Mouse (Mus musculus) heart, embryonic 10.5 days (tissue): ENCODE results near the gene Ermp1. TPM values are rescaled to one million over a fixed set of nuclear protein-coding genes. Genes with fewer than 3 reads are reported as not detected.
A peak's percentile ranks its signal among the peaks of the same experiment; 100 is the strongest.

Experiments
- DNase-seq: peaks from one replicate; pipeline ENCODE4 v3.0.0-alpha.2; 2017; ENCODE audit warnings: low spot score
- H3K27ac ChIP-seq: fragments of 300-500 bp; sonication (generic); 2 replicates; pipeline ENCODE4 v1.5.1; 2016; ENCODE audit warnings: mild to moderate bottlenecking
- H3K27me3 ChIP-seq: fragments of 300-500 bp; sonication (generic); 2 replicates; pipeline ENCODE4 v1.6.1; 2016; ENCODE audit warnings: mild to moderate bottlenecking; ENCODE audit not compliant: poor library complexity, insufficient read depth, severe bottlenecking
- H3K36me3 ChIP-seq: fragments of 300-500 bp; sonication (generic); 2 replicates; pipeline ENCODE4 v1.6.1; 2016; ENCODE audit warnings: mild to moderate bottlenecking, moderate library complexity
- H3K4me1 ChIP-seq: fragments of 300-500 bp; sonication (generic); 2 replicates; pipeline ENCODE4 v1.6.1; 2016; ENCODE audit warnings: mild to moderate bottlenecking
- H3K4me3 ChIP-seq: fragments of 300-500 bp; sonication (generic); 2 replicates; pipeline ENCODE4 v1.5.1; 2016; ENCODE audit warnings: mild to moderate bottlenecking, moderate library complexity
- H3K9me3 ChIP-seq: fragments of 300-500 bp; sonication (generic); 2 replicates; pipeline ENCODE4 v1.6.1; 2016; ENCODE audit warnings: mild to moderate bottlenecking, moderate library complexity
- WGBS: fragments of 180-500 bp; shearing (Covaris S2); methylation state at CpG from one replicate; pipeline ENCODE4 v1.1.7; 2016; 5-methylcytosine and 5-hydroxymethylcytosine counted together
- polyA plus RNA-seq: library from polyadenylated mRNA; unstranded; fragments of >200 nt; fragmentation: Nextera tagmentation; extraction: Ambion mirVana; gene quantifications from 2 replicates; pipeline ENCODE4 v1.2.1, GENCODE M21; 2016

The Ermp1 gene
- polyA plus RNA-seq, 1 experiment from 2014 or later = 9.5 TPM

GRCm38 (mm10) chr19:29657558-29657957 is 9.3 kb upstream of the Ermp1 start:
- WGBS = 86% methylated on average over 2 of the region's 2 CpGs
- no peak for DNase-seq
- no peaks in the 10 kb centered on the region for H3K9me3 ChIP-seq
- peaks cover 3% of the 10 kb centered on the region; the same call in 1 of the 2 replicates for H3K4me1 ChIP-seq
- H3K27ac ChIP-seq = no peak overlapping the region
- no peaks in the 10 kb centered on the region for H3K36me3 ChIP-seq
- peaks cover 32% of the 10 kb centered on the region for H3K27me3 ChIP-seq
- no peak overlapping the region for H3K4me3 ChIP-seq

GRCm38 (mm10) chr19:29657033-29657432 is 8.8 kb upstream of the Ermp1 start:
- WGBS = 51% methylated on average over 3 of the region's 3 CpGs
- H3K36me3 ChIP-seq = no peaks in the 10 kb centered on the region
- DNase-seq = no peak

GRCm38 (mm10) chr19:29656620-29657019 is 8.4 kb upstream of the Ermp1 start:
- Histone ChIP-seq H3K36me3 (no peaks in the 10 kb centered on the region), H3K4me1 (peaks cover 3% of the 10 kb centered on the region; the same call in 1 of the 2 replicates), H3K27me3 (peaks cover 37% of the 10 kb centered on the region), H3K9me3 (no peaks in the 10 kb centered on the region), H3K27ac (no peak overlapping the region), H3K4me3 (no peak overlapping the region)
- 80% methylated on average over 5 of the region's 5 CpGs for whole genome bisulfite sequencing
- no peak for DNase-seq

More at GRCm38 (mm10) chr19:29657033-29657432, 8.8 kb upstream of the Ermp1 start:
- Histone ChIP-seq H3K4me3 (no peak overlapping the region), H3K4me1 (peaks cover 3% of the 10 kb centered on the region; the same call in 1 of the 2 replicates), H3K27ac (no peak overlapping the region), H3K9me3 (no peaks in the 10 kb centered on the region), H3K27me3 (peaks cover 37% of the 10 kb centered on the region)

- peaks cover 37% of the 10 kb centered on the region for H3K27me3 ChIP-seq
- peaks cover 3% of the 10 kb centered on the region; the same call in 1 of the 2 replicates for H3K4me1 ChIP-seq
These were observed 7.8 kb upstream of the Ermp1 start for GRCm38 (mm10) chr19:29656029-29656428.

GRCm38 (mm10) chr19:29655148-29655547 is 6.9 kb upstream of the Ermp1 start:
- 72% methylated on average over 6 of the region's 6 CpGs for WGBS
- H3K27me3 ChIP-seq = peaks cover 42% of the 10 kb centered on the region
- no peak for DNase-seq

More at GRCm38 (mm10) chr19:29656029-29656428, 7.8 kb upstream of the Ermp1 start:
- WGBS = 81% methylated on average over 4 of the region's 4 CpGs
- H3K36me3 ChIP-seq = no peaks in the 10 kb centered on the region
- H3K4me3 ChIP-seq = no peak overlapping the region
- H3K27ac ChIP-seq = no peak overlapping the region
- H3K9me3 ChIP-seq = no peaks in the 10 kb centered on the region
- DNase-seq = no peak

GRCm38 (mm10) chr19:29653768-29654265 is 5.6 kb upstream of the Ermp1 start:
- peaks cover 3% of the 10 kb centered on the region; the same call in 1 of the 2 replicates for H3K4me1 ChIP-seq
- no peaks in the 10 kb centered on the region for H3K9me3 ChIP-seq
- H3K27ac ChIP-seq = no peak overlapping the region
- peaks cover 42% of the 10 kb centered on the region for H3K27me3 ChIP-seq
- WGBS = 86% methylated on average over 9 of the region's 9 CpGs
- H3K36me3 ChIP-seq = no peaks in the 10 kb centered on the region
- DNase-seq = no peak
- H3K4me3 ChIP-seq = no peak overlapping the region

More at GRCm38 (mm10) chr19:29655148-29655547, 6.9 kb upstream of the Ermp1 start:
- Histone ChIP-seq H3K9me3 (no peaks in the 10 kb centered on the region), H3K27ac (no peak overlapping the region), H3K36me3 (no peaks in the 10 kb centered on the region), H3K4me1 (peaks cover 3% of the 10 kb centered on the region; the same call in 1 of the 2 replicates), H3K4me3 (no peak overlapping the region)

- Histone ChIP-seq H3K36me3 (peaks cover 5% of the 10 kb centered on the region; the same call in 1 of the 2 replicates), H3K4me1 (0 out of 2 replicates have a peak, but pooled peaks cover 2% of the 10 kb centered on the region)
- WGBS = 63% methylated on average over 1 of the region's 1 CpGs
These were observed 1.5 kb upstream of the Ermp1 start for GRCm38 (mm10) chr19:29649683-29650082.

GRCm38 (mm10) chr19:29648550-29648914 is 317 bp upstream of the Ermp1 start:
- Histone ChIP-seq H3K27me3 (peaks cover 35% of the 10 kb centered on the region), H3K4me3 (peak overlapping the region; percentile 84), H3K9me3 (no peaks in the 10 kb centered on the region), H3K4me1 (0 out of 2 replicates have a peak, but pooled peaks cover 2% of the 10 kb centered on the region), H3K36me3 (peaks cover 5% of the 10 kb centered on the region; the same call in 1 of the 2 replicates), H3K27ac (no peak overlapping the region)
- 33% methylated on average over 4 of the region's 4 CpGs for WGBS
- no peak for DNase-seq

More at GRCm38 (mm10) chr19:29649683-29650082, 1.5 kb upstream of the Ermp1 start:
- no peak overlapping the region for H3K27ac ChIP-seq
- DNase-seq = no peak
- no peaks in the 10 kb centered on the region for H3K9me3 ChIP-seq
- peaks cover 43% of the 10 kb centered on the region for H3K27me3 ChIP-seq
- no peak overlapping the region for H3K4me3 ChIP-seq

GRCm38 (mm10) chr19:29644747-29645146 is 3.5 kb downstream of the Ermp1 start:
- Histone ChIP-seq H3K9me3 (no peaks in the 10 kb centered on the region), H3K4me3 (no peak overlapping the region), H3K36me3 (peaks cover 5% of the 10 kb centered on the region; the same call in 1 of the 2 replicates), H3K4me1 (peaks cover 18% of the 10 kb centered on the region), H3K27me3 (peaks cover 28% of the 10 kb centered on the region), H3K27ac (no peak overlapping the region)
- DNase-seq = no peak
- 90% methylated on average over 6 of the region's 6 CpGs for WGBS

- H3K36me3 ChIP-seq = peaks cover 5% of the 10 kb centered on the region; the same call in 1 of the 2 replicates
- H3K4me3 ChIP-seq = no peak overlapping the region
- H3K27me3 ChIP-seq = peaks cover 29% of the 10 kb centered on the region
- H3K4me1 ChIP-seq = peaks cover 16% of the 10 kb centered on the region
- 86% methylated on average over 11 of the region's 11 CpGs for WGBS
- no peaks in the 10 kb centered on the region for H3K9me3 ChIP-seq
- DNase-seq = no peak
- H3K27ac ChIP-seq = no peak overlapping the region
These were observed 4.9 kb downstream of the Ermp1 start for GRCm38 (mm10) chr19:29643194-29643922.

GRCm38 (mm10) chr19:29642211-29642610 is 6.0 kb downstream of the Ermp1 start:
- peaks cover 16% of the 10 kb centered on the region for H3K4me1 ChIP-seq
- peaks cover 30% of the 10 kb centered on the region for H3K27me3 ChIP-seq
- no peaks in the 10 kb centered on the region for H3K9me3 ChIP-seq
- H3K4me3 ChIP-seq = no peak overlapping the region
- DNase-seq = no peak
- no peak overlapping the region for H3K27ac ChIP-seq
- peaks cover 5% of the 10 kb centered on the region; the same call in 1 of the 2 replicates for H3K36me3 ChIP-seq
- 55% methylated on average over 6 of the region's 6 CpGs for WGBS

GRCm38 (mm10) chr19:29641510-29641909 is 6.7 kb downstream of the Ermp1 start:
- no peak overlapping the region; the same call in 1 of the 2 replicates for H3K4me3 ChIP-seq
- peak overlapping the region; percentile 56; the same call in 1 of the 2 replicates for H3K27ac ChIP-seq
- no peak for DNase-seq
- 77% methylated on average over 5 of the region's 5 CpGs for WGBS
- H3K27me3 ChIP-seq = peaks cover 35% of the 10 kb centered on the region
- no peaks in the 10 kb centered on the region for H3K9me3 ChIP-seq
- H3K4me1 ChIP-seq = peaks cover 16% of the 10 kb centered on the region
- peaks cover 5% of the 10 kb centered on the region; the same call in 1 of the 2 replicates for H3K36me3 ChIP-seq

GRCm38 (mm10) chr19:29641055-29641454 is 7.2 kb downstream of the Ermp1 start:
- 50% methylated on average over 9 of the region's 9 CpGs for WGBS
- peaks cover 16% of the 10 kb centered on the region for H3K4me1 ChIP-seq
- DNase-seq = no peak
- no peak overlapping the region for H3K27ac ChIP-seq
- peaks cover 35% of the 10 kb centered on the region for H3K27me3 ChIP-seq
- H3K4me3 ChIP-seq = no peak overlapping the region; the same call in 1 of the 2 replicates
- H3K36me3 ChIP-seq = peaks cover 5% of the 10 kb centered on the region; the same call in 1 of the 2 replicates
- H3K9me3 ChIP-seq = no peaks in the 10 kb centered on the region
